Mouse (Mus musculus) lung, postnatal 0 days (tissue): ENCODE results near the gene Slc2a9. TPM values are rescaled to one million over a fixed set of nuclear protein-coding genes. Genes with fewer than 3 reads are reported as not detected.
A peak's percentile ranks its signal among the peaks of the same experiment; 100 is the strongest.

Experiments
- ATAC-seq: fragments of 200-750 bp; cut with Nextera tagmentation; 2 replicates; pipeline ENCODE4 v1.8.0; 2017; ENCODE audit warnings: moderate library complexity
- DNase-seq: peaks from one replicate; pipeline ENCODE4 v3.0.0-alpha.2; 2016; ENCODE audit warnings: low spot score
- H3K27ac ChIP-seq: fragments of 300-500 bp; sonication (generic); 2 replicates; pipeline ENCODE4 v1.5.1; 2014; ENCODE audit warnings: antibody characterized with exemption, mild to moderate bottlenecking, low read length, mixed read lengths
- H3K27me3 ChIP-seq: fragments of 300-500 bp; sonication (generic); replicated peaks from 2 replicates; pipeline ENCODE4 v1.6.1; 2014; ENCODE audit warnings: low read length, mixed read lengths; ENCODE audit not compliant: insufficient read depth
- H3K36me3 ChIP-seq: fragments of 300-500 bp; sonication (generic); 2 replicates; pipeline ENCODE4 v1.6.1; 2014; ENCODE audit warnings: low read length, mixed read lengths; ENCODE audit not compliant: insufficient read depth
- H3K4me1 ChIP-seq: fragments of 300-500 bp; sonication (generic); 2 replicates; pipeline ENCODE4 v1.6.1; 2014; ENCODE audit warnings: antibody characterized with exemption, low read depth, low read length, mixed read lengths; ENCODE audit not compliant: insufficient read depth
- H3K4me2 ChIP-seq: fragments of 300-500 bp; sonication (generic); replicated peaks from 2 replicates; pipeline ENCODE4 v1.6.1; 2014; ENCODE audit warnings: low read depth, mild to moderate bottlenecking, low read length, moderate library complexity, mixed read lengths
- H3K4me3 ChIP-seq: fragments of 300-500 bp; sonication (generic); 2 replicates; pipeline ENCODE4 v1.5.1; 2014; ENCODE audit warnings: low read depth, low read length
- H3K9ac ChIP-seq: fragments of 300-500 bp; sonication (generic); replicated peaks from 2 replicates; pipeline ENCODE4 v1.6.1; 2014; ENCODE audit warnings: low read depth, mild to moderate bottlenecking
- H3K9me3 ChIP-seq: fragments of 300-500 bp; sonication (generic); 2 replicates; pipeline ENCODE4 v1.6.1; 2016; ENCODE audit warnings: low read length, mixed read lengths
- CTCF ChIP-seq: IDR thresholded peaks from 2 replicates; pipeline ENCODE4 v1.5.1; 2016; ENCODE audit warnings: antibody characterized with exemption, mild to moderate bottlenecking
- EP300 ChIP-seq: IDR thresholded peaks from 2 replicates; pipeline ENCODE4 v1.6.1; 2016; ENCODE audit warnings: antibody characterized with exemption, mild to moderate bottlenecking, control low read depth
- whole genome bisulfite sequencing: fragments of 180-500 bp; shearing (Covaris S2); extraction: QIAGEN DNeasy Blood & Tissue Kit; methylation state at CpG from one replicate; pipeline ENCODE4 v1.1.7; 2014; 5-methylcytosine and 5-hydroxymethylcytosine counted together
- polyA plus RNA-seq: library from polyadenylated mRNA; unstranded; fragments of >200 nt; fragmentation: Nextera tagmentation; extraction: Ambion mirVana; gene quantifications from 2 replicates; pipeline ENCODE4 v1.2.1, GENCODE M21; 2015

Slc2a9 gene
- polyA plus RNA-seq, 1 experiment from 2014 or later, result 2.4 TPM

GRCm38 (mm10) chr5:38529724-38530428 is 26.9 kb upstream of the Slc2a9 start:
- no peaks in the 10 kb centered on the region for H3K9me3 ChIP-seq
- 72% methylated on average over 6 of the region's 6 CpGs for WGBS
- H3K4me2 ChIP-seq, result no peak overlapping the region
- no peak overlapping the region for H3K4me3 ChIP-seq
- TF ChIP-seq CTCF (peak; percentile 63), EP300 (no peak)
- H3K4me1 ChIP-seq, result no peaks in the 10 kb centered on the region
- no peak overlapping the region for H3K27ac ChIP-seq
- H3K36me3 ChIP-seq, result peaks cover 61% of the 10 kb centered on the region
- DNase-seq, result peak; percentile 15
- H3K27me3 ChIP-seq, result no peaks in the 10 kb centered on the region
- ATAC-seq, result no peak
- H3K9ac ChIP-seq, result no peak overlapping the region

- Histone ChIP-seq H3K27ac (no peak overlapping the region), H3K4me2 (no peak overlapping the region), H3K9me3 (no peaks in the 10 kb centered on the region), H3K4me3 (no peak overlapping the region), H3K27me3 (no peaks in the 10 kb centered on the region), H3K9ac (no peak overlapping the region), H3K4me1 (no peaks in the 10 kb centered on the region), H3K36me3 (peaks cover 18% of the 10 kb centered on the region; the same call in 1 of the 2 replicates)
- WGBS, result 95% methylated on average over 5 of the region's 5 CpGs
- no peak for TF ChIP-seq CTCF
- no peak for TF ChIP-seq EP300
- ATAC-seq (no peak), DNase-seq (no peak)
These were observed 20.0 kb upstream of the Slc2a9 start for GRCm38 (mm10) chr5:38522977-38523376.

- H3K27me3 ChIP-seq, result no peaks in the 10 kb centered on the region
- WGBS, result 67% methylated on average over 1 of the region's 1 CpGs
- H3K4me2 ChIP-seq, result no peak overlapping the region
- no peak for ATAC-seq
- no peak overlapping the region for H3K4me3 ChIP-seq
- no peak overlapping the region for H3K9ac ChIP-seq
- no peaks in the 10 kb centered on the region for H3K9me3 ChIP-seq
- no peak for DNase-seq
- no peaks in the 10 kb centered on the region for H3K4me1 ChIP-seq
- 0 out of 2 replicates have a peak, but pooled peaks cover 5% of the 10 kb centered on the region for H3K36me3 ChIP-seq
- TF ChIP-seq CTCF (no peak), EP300 (no peak)
- H3K27ac ChIP-seq, result no peak overlapping the region
These were observed 17.9 kb upstream of the Slc2a9 start for GRCm38 (mm10) chr5:38520838-38521237.

GRCm38 (mm10) chr5:38516267-38516666 is 13.3 kb upstream of the Slc2a9 start:
- TF ChIP-seq EP300 (no peak), CTCF (peak; percentile 65)
- DNase-seq, result peak; percentile 56

GRCm38 (mm10) chr5:38512991-38513390 is 10.0 kb upstream of the Slc2a9 start:
- Histone ChIP-seq H3K4me2 (no peak overlapping the region), H3K36me3 (no peaks in the 10 kb centered on the region), H3K9me3 (no peaks in the 10 kb centered on the region), H3K27ac (no peak overlapping the region), H3K4me1 (no peaks in the 10 kb centered on the region), H3K4me3 (no peak overlapping the region), H3K9ac (no peak overlapping the region), H3K27me3 (no peaks in the 10 kb centered on the region)
- TF ChIP-seq CTCF (no peak), EP300 (no peak)
- ATAC-seq, result no peak
- 15% methylated on average over 2 of the region's 2 CpGs for WGBS
- no peak for DNase-seq

More at GRCm38 (mm10) chr5:38516267-38516666, 13.3 kb upstream of the Slc2a9 start:
- no peak overlapping the region for H3K4me3 ChIP-seq
- H3K4me1 ChIP-seq, result no peaks in the 10 kb centered on the region
- WGBS, result 55% methylated on average over 6 of the region's 6 CpGs
- no peaks in the 10 kb centered on the region for H3K36me3 ChIP-seq
- H3K9me3 ChIP-seq, result no peaks in the 10 kb centered on the region
- no peak overlapping the region for H3K4me2 ChIP-seq
- H3K9ac ChIP-seq, result no peak overlapping the region
- no peaks in the 10 kb centered on the region for H3K27me3 ChIP-seq
- ATAC-seq, result no peak
- no peak overlapping the region for H3K27ac ChIP-seq

- no peak overlapping the region for H3K27ac ChIP-seq
- H3K4me1 ChIP-seq, result no peaks in the 10 kb centered on the region
- H3K4me2 ChIP-seq, result no peak overlapping the region
- ATAC-seq (no peak), DNase-seq (no peak)
- no peaks in the 10 kb centered on the region for H3K9me3 ChIP-seq
- WGBS, result 60% methylated on average over 4 of the region's 4 CpGs
- TF ChIP-seq EP300 (no peak), CTCF (no peak)
- H3K9ac ChIP-seq, result no peak overlapping the region
- no peaks in the 10 kb centered on the region for H3K36me3 ChIP-seq
- H3K27me3 ChIP-seq, result no peaks in the 10 kb centered on the region
- H3K4me3 ChIP-seq, result no peak overlapping the region
These were observed 6.6 kb upstream of the Slc2a9 start for GRCm38 (mm10) chr5:38509568-38509967.
